In genomic region chr5:122422071-122422964, GRCm38 (mm10) we compare ENCODE assay signal across 8 mouse cellular contexts. TPM values are rescaled to one million over a fixed set of nuclear protein-coding genes. Genes with fewer than 3 reads are reported as not detected.
DNase-seq lines count a peak whose midpoint lies in the region; ATAC-seq lines count a peak whose summit lies in the region.

No protein-coding gene starts in this region.

- intact Hi-C loops in gastrocnemius, postnatal 14 days (cut with DNase I; ENCODE audit: low total_unique reads): no loop called here
- intact Hi-C loops in left cerebral cortex, postnatal 10 days (cut with DNase I): loop anchor here (10.0 kb wide), 1 partner anchor 302 kb away; no protein-coding TSS in a partner anchor

- ATAC-seq in inflammation-experienced regulatory T-cells, adult 6 months: peak; percentile 89
- ATAC-seq in megakaryocyte-erythroid progenitor cell, adult 5-6 weeks (replicated peaks; ENCODE audit: low FRiP score, low TSS enrichment, poor library complexity, severe bottlenecking): peak; percentile 82

- peak; percentile 90 for DNase-seq in adipocyte (ENCODE audit: low spot score)
- DNase-seq in embryo, embryonic 10 days (ENCODE audit: low spot score): peak; percentile 92
- DNase-seq in gastrocnemius, postnatal 14 days: peak; percentile 88
- DNase-seq in left cerebral cortex, postnatal 10 days (ENCODE audit: extremely low spot score in 1 of 2, low spot score in 2 of 2): peak; percentile 85 to 93
- peak; percentile 90 for DNase-seq in right cerebral cortex, postnatal 25 days
- DNase-seq in urinary bladder, postnatal 4 days (ENCODE audit: low spot score in 2 of 2): peak; percentile 83 to 88

RNA-seq across cellular contexts. Expression of gene Anapc7, which starts 0.8 kb away (rescaled TPM):
- total RNA-seq in gastrocnemius, postnatal 14 days (2021): 10 to 100 TPM; 16.6 to 18.1 TPM
- polyA plus RNA-seq in inflammation-experienced regulatory T-cells, adult 6 months (2017; shearing (Covaris generic)): 10 to 100 TPM; 12.5 to 18.2 (median 16.3) TPM
- total RNA-seq in left cerebral cortex, postnatal 10 days (2021): 10 to 100 TPM; 34.9 to 35.3 TPM
- 27.5 and 42.7 TPM in 2 replicates for total RNA-seq in megakaryocyte-erythroid progenitor cell, adult 5-6 weeks (2014; fragmentation: Nextera tagmentation)
- total RNA-seq in megakaryocyte-erythroid progenitor cell, adult 5-6 weeks (2017): 24.3 and 35.3 TPM in 2 replicates

RNA-seq across cellular contexts. Expression of gene Arpc3, which starts 30.6 kb away (rescaled TPM):
- total RNA-seq in gastrocnemius, postnatal 14 days (2021): 10 to 100 TPM; 68.8 to 72.9 TPM
- polyA plus RNA-seq in inflammation-experienced regulatory T-cells, adult 6 months (2017; shearing (Covaris generic)): 100 to 1,000 TPM; 331 to 710 (median 523) TPM
- total RNA-seq in left cerebral cortex, postnatal 10 days (2021): 100 to 1,000 TPM; 268 to 275 TPM
- total RNA-seq in megakaryocyte-erythroid progenitor cell, adult 5-6 weeks (2014; fragmentation: Nextera tagmentation): 195 and 370 TPM in 2 replicates
- total RNA-seq in megakaryocyte-erythroid progenitor cell, adult 5-6 weeks (2017): 859 and 924 TPM in 2 replicates

RNA-seq across cellular contexts. Expression of gene Fam216a, which starts 50.2 kb away (rescaled TPM):
- total RNA-seq in gastrocnemius, postnatal 14 days (2021): 1 to 10 TPM; 7.6 to 7.8 TPM
- polyA plus RNA-seq in inflammation-experienced regulatory T-cells, adult 6 months (2017; shearing (Covaris generic)): 1 to 10 TPM; 7.3 to 9.4 (median 7.9) TPM
- 10 to 100 TPM; 70.1 to 77.5 TPM for total RNA-seq in left cerebral cortex, postnatal 10 days (2021)
- total RNA-seq in megakaryocyte-erythroid progenitor cell, adult 5-6 weeks (2014; fragmentation: Nextera tagmentation): 33.8 and 37.3 TPM in 2 replicates
- total RNA-seq in megakaryocyte-erythroid progenitor cell, adult 5-6 weeks (2017): 61.3 and 67.8 TPM in 2 replicates

RNA-seq across cellular contexts. Expression of gene Gpn3, which starts 50.6 kb away (rescaled TPM):
- 10 to 100 TPM; 20.0 to 26.6 TPM for total RNA-seq in gastrocnemius, postnatal 14 days (2021)
- 10 to 100 TPM; 42.4 to 69.7 (median 60.2) TPM for polyA plus RNA-seq in inflammation-experienced regulatory T-cells, adult 6 months (2017; shearing (Covaris generic))
- total RNA-seq in left cerebral cortex, postnatal 10 days (2021): 10 to 100 TPM; 19.7 to 22.4 TPM
- 61.2 and 93.3 TPM in 2 replicates for total RNA-seq in megakaryocyte-erythroid progenitor cell, adult 5-6 weeks (2014; fragmentation: Nextera tagmentation)
- total RNA-seq in megakaryocyte-erythroid progenitor cell, adult 5-6 weeks (2017): 61.5 and 75.8 TPM in 2 replicates

Comparison
In these comparisons a context has a peak if more than half of its experiments do, and no peak if none do; other contexts are left out.
1. Peak in every context shown above with its lines: DNase-seq and ATAC-seq.